Mouse (Mus musculus) C2C12 (cell line): ENCODE data around the gene Tmem109. TPM values are rescaled to one million over a fixed set of nuclear protein-coding genes. Genes with fewer than 3 reads are reported as not detected.

Source experiments
- H3K27me3 ChIP-seq: one replicate; pipeline ENCODE4 v1.6.1; 2011; ENCODE audit not compliant: control insufficient read depth, insufficient read depth, insufficient read length
- H3K36me3 ChIP-seq: one replicate; pipeline ENCODE4 v1.6.1; 2011; ENCODE audit not compliant: control insufficient read depth, insufficient read depth
- H3K4me3 ChIP-seq: one replicate; pipeline ENCODE4 v1.5.1; 2011; ENCODE audit warnings: mild to moderate bottlenecking, control low read depth; ENCODE audit not compliant: poor library complexity, insufficient read depth, severe bottlenecking
- H3K79me2 ChIP-seq: one replicate; pipeline ENCODE4 v1.6.1; 2011; ENCODE audit not compliant: control insufficient read depth, insufficient read depth
- H3K79me3 ChIP-seq: one replicate; pipeline ENCODE4 v1.6.1; 2011; ENCODE audit warnings: low read depth, control low read depth
- H3ac ChIP-seq: one replicate; pipeline ENCODE3; 2011; ENCODE audit warnings: low read depth; ENCODE audit not compliant: control insufficient read depth, insufficient read length
- CEBPB ChIP-seq: IDR thresholded peaks from one replicate; pipeline ENCODE4 v1.6.1; 2011; ENCODE audit warnings: low read depth, mild to moderate bottlenecking, control low read depth, moderate library complexity
- CTCF ChIP-seq: IDR thresholded peaks from one replicate; pipeline ENCODE4 v1.5.1; 2011; ENCODE audit not compliant: control insufficient read depth, insufficient read depth, insufficient read length
- FOSL1 ChIP-seq: IDR thresholded peaks from one replicate; pipeline ENCODE4 v1.8.0; 2011; ENCODE audit warnings: mild to moderate bottlenecking, low read length; ENCODE audit not compliant: poor library complexity, insufficient read depth, severe bottlenecking
- MAX ChIP-seq: IDR thresholded peaks from one replicate; pipeline ENCODE4 v1.6.1; 2011; ENCODE audit warnings: mild to moderate bottlenecking, control low read depth
- MYOD1 ChIP-seq: IDR thresholded peaks from one replicate; pipeline ENCODE4 v1.6.1; 2011; ENCODE audit warnings: low read depth; ENCODE audit not compliant: control insufficient read depth, insufficient read length
- MYOG ChIP-seq: IDR thresholded peaks from one replicate; pipeline ENCODE4 v1.6.1; 2011; ENCODE audit not compliant: control insufficient read depth, insufficient read length; ENCODE audit errors: extremely low read depth
- USF1 ChIP-seq: IDR thresholded peaks from one replicate; pipeline ENCODE4 v1.6.1; 2011; ENCODE audit warnings: low read depth, mild to moderate bottlenecking, control low read depth, moderate library complexity
- polyA plus RNA-seq: library from polyadenylated mRNA; unstranded; fragments of >200 nt; fragmentation: generic; extraction: Trizol; gene quantifications from one replicate; pipeline ENCODE4 v1.2.1, GENCODE M21; 2012; ENCODE audit warnings: missing spikeins

The Tmem109 gene
- polyA plus RNA-seq, 1 experiment, result 141 TPM

DNA sequence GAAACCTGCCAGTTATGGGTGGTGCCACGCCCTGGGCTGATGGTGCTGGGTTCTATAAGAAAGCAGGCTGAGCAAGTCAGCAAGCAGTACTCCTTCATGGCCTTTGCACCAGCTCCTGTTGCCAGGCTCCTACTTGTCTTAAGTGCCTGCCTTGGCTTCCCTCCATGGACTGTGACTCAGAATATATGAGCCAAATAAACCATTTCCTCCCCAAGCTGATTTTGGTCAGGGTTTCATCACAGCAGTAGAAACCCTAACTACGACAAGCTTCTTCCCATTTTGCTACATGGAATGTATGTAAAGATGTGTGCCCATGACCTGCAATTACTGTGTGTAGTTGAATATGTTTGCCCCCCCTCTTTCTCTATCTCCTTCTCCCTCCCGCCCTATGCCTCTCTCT, 48.2 kb downstream of the Tmem109 start:
- TF ChIP-seq CEBPB (peak; percentile 73), MYOD1 (no peak), FOSL1 (no peak), MAX (no peak)
- Histone ChIP-seq H3K79me3 (no peaks in the 10 kb centered on the region), H3K27me3 (no peaks in the 10 kb centered on the region), H3K79me2 (no peaks in the 10 kb centered on the region), H3K36me3 (no peaks in the 10 kb centered on the region), H3K4me3 (no peak overlapping the region), H3ac (no peak overlapping the region)

- Histone ChIP-seq H3K79me2 (no peaks in the 10 kb centered on the region), H3K79me3 (no peaks in the 10 kb centered on the region), H3K27me3 (no peaks in the 10 kb centered on the region), H3K36me3 (no peaks in the 10 kb centered on the region), H3K4me3 (no peak overlapping the region), H3ac (no peak overlapping the region)
- TF ChIP-seq MYOG, result no peak
Measured at GRCm38 (mm10) chr19:10832030-10832429, 49.8 kb downstream of the Tmem109 start.

- H3K79me3 ChIP-seq, result no peaks in the 10 kb centered on the region
- no peaks in the 10 kb centered on the region for H3K36me3 ChIP-seq
- TF ChIP-seq CTCF (peak; percentile 54), USF1 (no peak)
- H3K27me3 ChIP-seq, result no peaks in the 10 kb centered on the region
- H3K4me3 ChIP-seq, result no peak overlapping the region
- no peaks in the 10 kb centered on the region for H3K79me2 ChIP-seq
- H3ac ChIP-seq, result no peak overlapping the region
Measured at GRCm38 (mm10) chr19:10831424-10831823, 50.4 kb downstream of the Tmem109 start.

DNA sequence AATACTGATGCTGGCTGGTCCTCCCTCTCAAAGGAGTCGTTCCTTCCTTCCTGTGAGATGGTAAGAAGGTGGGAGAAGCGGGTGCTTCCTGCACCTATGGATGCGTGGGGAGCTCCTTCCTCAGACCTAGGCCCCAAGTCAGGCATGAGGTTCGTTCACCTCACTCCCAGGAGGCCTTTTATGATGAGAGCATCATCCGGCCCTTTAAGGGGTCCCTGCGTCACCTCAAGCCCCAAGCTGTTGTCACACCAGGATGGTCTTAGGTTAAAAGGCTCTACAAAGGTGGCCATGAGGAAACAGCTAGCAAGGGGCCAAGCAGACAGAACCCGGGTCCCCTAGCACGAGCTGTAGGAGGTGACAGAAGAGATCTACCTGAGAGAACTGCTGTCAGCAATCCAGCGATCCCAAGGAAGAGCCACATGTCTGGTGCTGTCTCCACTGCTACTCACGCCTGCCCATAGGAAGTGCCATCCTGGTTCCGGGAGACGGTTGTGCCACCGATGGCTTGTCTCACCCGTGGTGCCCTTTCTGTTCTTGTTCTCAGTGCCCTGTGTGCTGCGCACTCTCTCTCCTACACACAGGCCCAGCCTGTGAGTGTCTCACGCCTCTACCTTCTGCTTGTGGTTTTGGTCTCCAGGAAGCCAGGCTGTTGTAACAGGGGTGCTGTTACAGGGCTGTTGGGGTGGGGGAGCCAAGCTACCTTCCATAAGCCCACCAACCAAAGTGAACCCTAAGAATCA, 52.2 kb downstream of the Tmem109 start, which contains the start of gene Cd6:
TSS of gene Cd6 (minus strand) at position 623 of the 740 bp plus-strand sequence.
- H3K79me2 ChIP-seq, result no peaks in the 10 kb centered on the region
- H3ac ChIP-seq, result no peak within 1 kb of the TSS
- no peak within 1 kb of the TSS for H3K4me3 ChIP-seq
- H3K79me3 ChIP-seq, result no peaks in the 10 kb centered on the region
- H3K27me3 ChIP-seq, result no peaks in the 10 kb centered on the region
- H3K36me3 ChIP-seq, result no peaks in the 10 kb centered on the region
- TF ChIP-seq CTCF, result no peak
- TF ChIP-seq MAX, result no peak
- TF ChIP-seq USF1, result no peak
- TF ChIP-seq CEBPB, result no peak
- TF ChIP-seq FOSL1, result no peak
- no peak for TF ChIP-seq MYOD1
- no peak for TF ChIP-seq MYOG

GRCm38 (mm10) chr19:10828321-10828720, 53.5 kb downstream of the Tmem109 start:
- Histone ChIP-seq H3K36me3 (no peaks in the 10 kb centered on the region), H3K4me3 (no peak overlapping the region), H3ac (no peak overlapping the region), H3K79me3 (no peaks in the 10 kb centered on the region), H3K79me2 (no peaks in the 10 kb centered on the region), H3K27me3 (no peaks in the 10 kb centered on the region)
- no peak for TF ChIP-seq CTCF
- no peak for TF ChIP-seq MYOG
- no peak for TF ChIP-seq MYOD1
- TF ChIP-seq FOSL1, result no peak
- no peak for TF ChIP-seq USF1
- no peak for TF ChIP-seq CEBPB
- no peak for TF ChIP-seq MAX

- Histone ChIP-seq H3K79me3 (no peaks in the 10 kb centered on the region), H3ac (no peak overlapping the region), H3K4me3 (no peak overlapping the region), H3K79me2 (no peaks in the 10 kb centered on the region), H3K36me3 (no peaks in the 10 kb centered on the region), H3K27me3 (no peaks in the 10 kb centered on the region)
- no peak for TF ChIP-seq USF1
- TF ChIP-seq MYOG, result no peak
- no peak for TF ChIP-seq MYOD1
- TF ChIP-seq FOSL1, result no peak
- TF ChIP-seq CEBPB, result no peak
- no peak for TF ChIP-seq MAX
- TF ChIP-seq CTCF, result no peak
Measured at GRCm38 (mm10) chr19:10824061-10824460, 57.7 kb downstream of the Tmem109 start.
